ENCODE assay signal across 19 mouse cellular contexts in the genomic region with DNA sequence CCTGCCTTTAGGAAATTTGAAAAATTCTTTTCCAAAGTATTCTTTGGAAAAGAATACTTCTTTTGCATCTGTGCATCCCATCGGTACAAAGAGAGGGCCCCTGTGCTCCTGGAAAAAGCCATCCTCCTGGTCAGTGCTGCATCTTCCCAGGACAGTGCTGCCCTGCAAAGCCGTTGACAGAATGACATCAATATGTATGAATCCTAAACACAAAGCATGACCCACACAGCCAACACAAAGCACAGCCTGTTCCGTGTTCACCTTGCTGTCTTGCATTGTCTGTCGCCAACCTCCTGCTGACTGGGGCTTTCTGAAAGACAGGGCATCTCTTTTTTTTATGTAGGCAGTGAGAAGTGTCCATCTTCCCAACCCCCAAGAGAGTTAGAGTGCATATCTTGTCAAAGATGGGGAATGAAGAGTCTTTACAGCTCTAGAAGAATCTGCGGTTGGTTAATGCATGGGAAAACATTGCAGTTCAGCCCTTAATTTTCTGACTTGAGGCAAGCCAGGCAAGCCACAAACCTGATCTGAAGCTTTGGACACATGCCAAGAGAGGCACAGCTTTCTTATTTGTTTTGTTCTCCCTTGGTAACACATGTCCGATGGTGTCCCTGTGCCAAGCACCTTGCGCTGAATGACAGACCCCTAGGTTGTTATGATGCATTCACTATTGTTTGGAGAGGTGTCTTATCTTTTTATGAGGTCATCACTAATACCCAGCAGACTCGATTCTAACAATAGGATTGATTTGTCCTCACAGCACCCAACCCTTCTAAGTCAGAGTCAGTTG. TPM values are rescaled to one million over a fixed set of nuclear protein-coding genes. Genes with fewer than 3 reads are reported as not detected.
A peak's percentile ranks its signal among the peaks of the same experiment; 100 is the strongest.
DNase-seq lines count a peak whose midpoint lies in the region; ATAC-seq and TF ChIP-seq lines count a peak whose summit lies in the region.
"Had no signal": no experiment of that assay in that cellular context is flagged by ENCODE, and none has a peak within 500 bp of the region (broad histone marks: within the 10 kb centered on the region; RNA-seq: fewer than 3 reads in every experiment).

No protein-coding gene starts in this region.

- H3K9me3 ChIP-seq in embryonic facial prominence, embryonic 14.5 days (ENCODE audit: control insufficient read depth, low read length): no peaks in the 10 kb centered on the region
- no peaks in the 10 kb centered on the region for H3K9me3 ChIP-seq in embryonic facial prominence, embryonic 10.5 days
- H3K9me3 ChIP-seq in midbrain, embryonic 12.5 days: 0 out of 2 replicates have a peak, but pooled peaks cover 2% of the 10 kb centered on the region

- no peaks in the 10 kb centered on the region for H3K4me1 ChIP-seq in embryonic facial prominence, embryonic 14.5 days (ENCODE audit: control insufficient read depth, insufficient read depth, low read length)
- no peaks in the 10 kb centered on the region for H3K4me1 ChIP-seq in embryonic facial prominence, embryonic 10.5 days
- peaks cover 10% of the 10 kb centered on the region for H3K4me1 ChIP-seq in midbrain, embryonic 12.5 days

- peak; percentile 78 for DNase-seq in embryonic facial prominence, embryonic 14.5 days (ENCODE audit: low spot score)
- DNase-seq in embryonic facial prominence, embryonic 10.5 days (ENCODE audit: low spot score): no peak
- peak; percentile 47 for DNase-seq in heart, postnatal 4 days
- DNase-seq in heart, adult 8-10 months (ENCODE audit: low spot score): no peak
- DNase-seq in brain, embryonic 14.5 days (ENCODE audit: low read depth): peak; percentile 64
- no peak for DNase-seq in spleen, adult 18-20 months
- DNase-seq: adrenal gland, postnatal 25 days; cerebellum, postnatal 25 days; lung, adult 18-20 months; thymus, postnatal 25 days had no signal

- no peak overlapping the region for H3K4me3 ChIP-seq in embryonic facial prominence, embryonic 14.5 days (ENCODE audit: low read depth, low read length)
- H3K4me3 ChIP-seq in embryonic facial prominence, embryonic 10.5 days: no peak overlapping the region
- no peak overlapping the region for H3K4me3 ChIP-seq in midbrain, embryonic 12.5 days
- H3K4me3 ChIP-seq: layer of hippocampus, adult 2 months; left cerebral cortex, adult 2 months had no signal

- TF ChIP-seq POLR2A in brain, embryonic 14.5 days (IDR thresholded peaks at IDR 0.05; ENCODE audit: borderline replicate concordance, extremely low read depth, insufficient read depth, insufficient read length, poor library complexity, severe bottlenecking): no peak

- H3K36me3 ChIP-seq in embryonic facial prominence, embryonic 14.5 days (ENCODE audit: control insufficient read depth, insufficient read depth, low read length): peaks cover 17% of the 10 kb centered on the region; the same call in 1 of the 2 replicates
- peaks cover 8% of the 10 kb centered on the region; the same call in 1 of the 2 replicates for H3K36me3 ChIP-seq in embryonic facial prominence, embryonic 10.5 days (replicated peaks)
- H3K36me3 ChIP-seq in midbrain, embryonic 12.5 days: peaks cover 4% of the 10 kb centered on the region; the same call in 1 of the 2 replicates

- H3K27me3 ChIP-seq in embryonic facial prominence, embryonic 14.5 days (replicated peaks; ENCODE audit: control insufficient read depth, insufficient read depth, low read length): no peaks in the 10 kb centered on the region
- no peaks in the 10 kb centered on the region for H3K27me3 ChIP-seq in embryonic facial prominence, embryonic 10.5 days (replicated peaks; ENCODE audit: low read depth, poor library complexity, severe bottlenecking)
- H3K27me3 ChIP-seq in midbrain, embryonic 12.5 days: no peaks in the 10 kb centered on the region
- H3K27me3 ChIP-seq: CH12.LX had no signal

- WGBS in embryonic facial prominence, embryonic 14.5 days: 70% methylated on average over 8 of the region's 8 CpGs
- 87% methylated on average over 8 of the region's 8 CpGs for WGBS in embryonic facial prominence, embryonic 10.5 days
- 62% methylated on average over 8 of the region's 8 CpGs for WGBS in midbrain, embryonic 12.5 days

- TF ChIP-seq CTCF in brain, embryonic 14.5 days (IDR thresholded peaks at IDR 0.05; ENCODE audit: borderline replicate concordance, extremely low read depth, insufficient read depth, insufficient read length): no peak

- H3K9ac ChIP-seq in embryonic facial prominence, embryonic 14.5 days (ENCODE audit: low read depth, low read length): no peak overlapping the region
- H3K9ac ChIP-seq in midbrain, embryonic 12.5 days (replicated peaks): no peak overlapping the region

- ATAC-seq in embryonic facial prominence, embryonic 14.5 days (ENCODE audit: low read depth): peak; percentile 26; the same call in 1 of the 2 replicates
- ATAC-seq in midbrain, embryonic 12.5 days (ENCODE audit: low FRiP score, low read depth): no peak; the same call in 1 of the 2 replicates
- ATAC-seq in frontal cortex, adult (ENCODE audit: low TSS enrichment): no peak
- ATAC-seq: activated CD4-positive, CD25-positive, alpha-beta regulatory T cell, adult 4 months; inflammation-experienced regulatory T-cells, adult 6 months had no signal

- no peak overlapping the region for H3K27ac ChIP-seq in embryonic facial prominence, embryonic 14.5 days (replicated peaks; ENCODE audit: low read depth, low read length)
- H3K27ac ChIP-seq in embryonic facial prominence, embryonic 10.5 days (replicated peaks): no peak overlapping the region
- 0 out of 2 replicates have a peak overlapping the region, but pooled peaks have one; percentile 3 for H3K27ac ChIP-seq in midbrain, embryonic 12.5 days (replicated peaks)
- H3K27ac ChIP-seq: kidney, postnatal 0 days; layer of hippocampus, adult 2 months; left cerebral cortex, adult 2 months; macrophage had no signal

- H3K4me2 ChIP-seq in embryonic facial prominence, embryonic 14.5 days (ENCODE audit: low read depth, low read length): no peak overlapping the region
- H3K4me2 ChIP-seq in midbrain, embryonic 12.5 days (replicated peaks): no peak overlapping the region

RNA-seq across cellular contexts. Expression of a gene that starts 45.7 kb away (rescaled TPM):
- polyA plus RNA-seq in embryonic facial prominence, embryonic 14.5 days (2014; fragmentation: Nextera tagmentation; extraction: Ambion mirVana): 50.0 and 53.3 TPM in 2 replicates
- 26.5 and 28.9 TPM in 2 replicates for polyA plus RNA-seq in embryonic facial prominence, embryonic 10.5 days (2016; fragmentation: Nextera tagmentation; extraction: Ambion mirVana)
- 10 to 100 TPM; 43.7 to 49.1 TPM for total RNA-seq in heart, postnatal 4 days (2021)
- 10 to 100 TPM; 21.1 to 30.2 (median 26.6) TPM for total RNA-seq in heart, adult 8-10 months (2022)
- polyA plus RNA-seq in brain, embryonic 14.5 days (2012; rRNA removed): 16.0 and 19.7 TPM in 2 replicates
- 37.1 and 50.5 TPM in 2 replicates for polyA plus RNA-seq in midbrain, embryonic 12.5 days (2016; fragmentation: Nextera tagmentation; extraction: Ambion mirVana)

Comparison
In these comparisons a context has a peak if more than half of its experiments do, and no peak if none do; other contexts are left out.
1. DNase-seq: peak in embryonic facial prominence, embryonic 14.5 days (single experiment), heart, postnatal 4 days (single experiment) and brain, embryonic 14.5 days (single experiment); none in embryonic facial prominence, embryonic 10.5 days (single experiment), heart, adult 8-10 months (single experiment) and spleen, adult 18-20 months (0 of 2).